Mouse (Mus musculus) liver, embryonic 15.5 days (tissue): ENCODE data around the gene Cytip. TPM values are rescaled to one million over a fixed set of nuclear protein-coding genes. Genes with fewer than 3 reads are reported as not detected.
"Not testable (repeated sequence)": the region's sequence is repeated elsewhere in the genome, so short reads cannot be mapped to it uniquely, and the experiment has no call there.

ENCODE experiments used
- ATAC-seq: fragments of 200-750 bp; cut with Nextera tagmentation; 2 replicates; pipeline ENCODE4 v1.8.0; 2017; ENCODE audit warnings: moderate number of reproducible peaks, mild to moderate bottlenecking, moderate library complexity; ENCODE audit not compliant: insufficient read depth
- H3K27ac ChIP-seq: fragments of 300-500 bp; sonication (generic); replicated peaks from 2 replicates; pipeline ENCODE4 v1.5.1; 2015; ENCODE audit warnings: mild to moderate bottlenecking, inconsistent platforms
- H3K27me3 ChIP-seq: fragments of 300-500 bp; sonication (generic); 2 replicates; pipeline ENCODE4 v1.6.1; 2015; ENCODE audit warnings: mild to moderate bottlenecking, inconsistent platforms
- H3K36me3 ChIP-seq: fragments of 300-500 bp; sonication (generic); replicated peaks from 2 replicates; pipeline ENCODE4 v1.6.1; 2015; ENCODE audit warnings: moderate library complexity, mild to moderate bottlenecking, inconsistent platforms
- H3K4me1 ChIP-seq: fragments of 300-500 bp; sonication (generic); replicated peaks from 2 replicates; pipeline ENCODE4 v1.6.1; 2015; ENCODE audit warnings: inconsistent platforms
- H3K4me2 ChIP-seq: fragments of 300-500 bp; sonication (generic); 2 replicates; pipeline ENCODE4 v1.6.1; 2015; ENCODE audit warnings: moderate library complexity, mild to moderate bottlenecking, inconsistent platforms
- H3K4me3 ChIP-seq: fragments of 300-500 bp; sonication (generic); replicated peaks from 2 replicates; pipeline ENCODE4 v1.5.1; 2015; ENCODE audit warnings: mild to moderate bottlenecking, inconsistent platforms
- H3K9ac ChIP-seq: fragments of 300-500 bp; sonication (generic); 2 replicates; pipeline ENCODE4 v1.6.1; 2015; ENCODE audit warnings: moderate library complexity, mild to moderate bottlenecking, inconsistent platforms
- H3K9me3 ChIP-seq: fragments of 300-500 bp; sonication (generic); replicated peaks from 2 replicates; pipeline ENCODE4 v1.6.1; 2016; ENCODE audit warnings: inconsistent platforms
- WGBS: fragments of 180-500 bp; shearing (Covaris S2); methylation state at CpG from one replicate; pipeline ENCODE4 v1.1.7; 2015; ENCODE audit warnings: mixed read lengths; ENCODE audit not compliant: insufficient replicate concordance; 5-methylcytosine and 5-hydroxymethylcytosine counted together
- polyA plus RNA-seq: library from polyadenylated mRNA; unstranded; fragments of >200 nt; fragmentation: Nextera tagmentation; extraction: Ambion mirVana; gene quantifications from 2 replicates; pipeline ENCODE4 v1.2.1, GENCODE M21; 2015

The Cytip gene
- polyA plus RNA-seq, 1 experiment from 2014 or later = 3.4 TPM

DNA sequence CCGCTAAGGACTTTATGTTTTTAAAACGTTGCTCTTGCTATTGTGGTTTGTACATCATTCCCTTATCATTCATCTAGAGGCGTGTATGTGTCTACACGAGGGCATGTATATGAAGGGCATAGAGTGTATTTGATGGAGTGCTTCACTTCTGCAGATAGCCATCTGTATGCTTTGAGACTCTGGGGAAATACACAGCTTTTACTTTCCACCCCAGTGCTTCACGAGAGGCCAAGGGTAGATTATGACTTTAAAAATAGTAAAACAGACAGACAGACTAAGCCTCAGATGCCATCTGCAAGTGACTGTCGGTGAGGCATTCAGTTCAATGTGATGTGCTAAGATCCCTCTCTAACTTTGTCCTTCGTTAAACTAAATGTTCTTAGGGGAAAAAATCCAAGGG is 41.6 kb downstream of the Cytip start:
- Histone ChIP-seq H3K36me3 (no peaks in the 10 kb centered on the region), H3K4me1 (0 out of 2 replicates have a peak, but pooled peaks cover 9% of the 10 kb centered on the region), H3K4me3 (no peak overlapping the region), H3K9me3 (no peaks in the 10 kb centered on the region), H3K27me3 (no peaks in the 10 kb centered on the region), H3K9ac (no peak overlapping the region), H3K4me2 (no peak overlapping the region), H3K27ac (no peak overlapping the region)
- ATAC-seq = no peak
- 33% methylated on average over 7 of the region's 7 CpGs for WGBS

DNA sequence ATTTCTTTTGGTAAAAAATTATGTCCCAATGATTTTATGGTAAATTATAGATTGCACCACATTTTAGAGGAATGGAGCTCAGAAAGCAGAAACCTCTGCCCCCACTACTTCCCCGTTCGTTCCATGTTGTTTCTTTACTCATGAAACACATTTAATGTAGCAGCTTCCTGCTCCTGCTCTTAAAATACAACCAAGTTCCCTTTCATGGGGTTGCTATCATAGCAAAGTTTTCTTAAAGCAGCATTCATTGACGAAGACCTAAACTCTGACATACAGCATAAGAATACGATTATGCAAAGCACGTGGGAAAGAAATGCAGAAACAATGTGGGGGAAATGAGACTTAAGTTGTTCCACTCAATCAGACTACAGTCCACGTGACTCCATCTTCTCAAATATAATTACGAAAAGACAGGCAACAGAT is 45.3 kb downstream of the Cytip start:
- WGBS = 49% methylated on average over 7 of the region's 7 CpGs
- Histone ChIP-seq H3K4me2 (no peak overlapping the region), H3K27me3 (no peaks in the 10 kb centered on the region), H3K27ac (no peak overlapping the region), H3K4me3 (no peak overlapping the region), H3K9me3 (no peaks in the 10 kb centered on the region), H3K9ac (no peak overlapping the region), H3K36me3 (no peaks in the 10 kb centered on the region), H3K4me1 (no peaks in the 10 kb centered on the region)
- no peak for ATAC-seq

DNA sequence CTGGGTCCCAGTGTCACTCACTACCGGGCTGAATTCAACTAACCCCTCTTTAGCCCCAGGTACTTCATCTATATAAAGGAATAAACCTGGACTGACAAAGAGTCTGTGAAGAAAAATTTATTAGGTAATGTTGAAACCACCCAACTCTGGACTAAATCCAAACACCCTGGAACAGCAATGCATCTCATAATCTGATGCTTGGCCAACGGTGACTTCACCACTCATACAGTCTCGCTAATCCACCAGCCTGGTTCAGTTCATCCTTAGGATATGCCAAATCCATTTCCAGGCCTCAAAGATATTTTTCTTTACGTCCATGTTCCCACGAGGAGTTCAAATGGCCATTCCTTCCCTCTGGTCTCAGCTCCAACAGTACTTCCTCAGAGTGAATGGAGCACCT is 48.8 kb downstream of the Cytip start:
- H3K9me3 ChIP-seq = no peaks in the 10 kb centered on the region
- no peak overlapping the region for H3K4me2 ChIP-seq
- no peak overlapping the region for H3K4me3 ChIP-seq
- H3K27me3 ChIP-seq = no peaks in the 10 kb centered on the region
- no peak for ATAC-seq
- 73% methylated on average over 5 of the region's 5 CpGs for WGBS
- H3K36me3 ChIP-seq = no peaks in the 10 kb centered on the region
- H3K27ac ChIP-seq = no peak overlapping the region
- no peaks in the 10 kb centered on the region for H3K4me1 ChIP-seq
- no peak overlapping the region for H3K9ac ChIP-seq

DNA sequence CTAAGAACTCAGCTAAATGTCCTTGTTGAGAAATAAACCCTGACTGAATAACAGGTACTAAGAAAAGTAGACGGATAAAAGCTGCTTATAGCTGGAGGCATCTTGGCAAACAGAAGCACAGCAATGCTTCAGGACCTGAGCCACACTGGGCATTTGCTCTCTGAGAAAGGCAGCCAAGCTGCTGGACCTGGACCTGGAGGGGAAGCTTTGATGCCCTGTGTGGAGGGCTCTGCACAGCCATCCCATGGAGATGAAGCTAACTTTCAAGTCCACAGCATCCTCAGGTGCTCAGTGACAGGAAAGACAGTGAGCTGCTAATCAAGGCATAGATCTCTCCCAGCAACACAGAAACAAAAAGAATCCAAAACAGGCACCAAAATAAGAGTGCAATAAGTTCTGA is 54.8 kb downstream of the Cytip start:
- no peak overlapping the region for H3K27ac ChIP-seq
- H3K9me3 ChIP-seq = no peaks in the 10 kb centered on the region
- no peak for ATAC-seq
- H3K27me3 ChIP-seq = no peaks in the 10 kb centered on the region
- peaks cover 7% of the 10 kb centered on the region for H3K4me1 ChIP-seq
- WGBS = 42% methylated on average over 1 of the region's 1 CpGs
- no peak overlapping the region for H3K4me3 ChIP-seq
- H3K4me2 ChIP-seq = no peak overlapping the region
- H3K9ac ChIP-seq = no peak overlapping the region
- no peaks in the 10 kb centered on the region for H3K36me3 ChIP-seq

DNA sequence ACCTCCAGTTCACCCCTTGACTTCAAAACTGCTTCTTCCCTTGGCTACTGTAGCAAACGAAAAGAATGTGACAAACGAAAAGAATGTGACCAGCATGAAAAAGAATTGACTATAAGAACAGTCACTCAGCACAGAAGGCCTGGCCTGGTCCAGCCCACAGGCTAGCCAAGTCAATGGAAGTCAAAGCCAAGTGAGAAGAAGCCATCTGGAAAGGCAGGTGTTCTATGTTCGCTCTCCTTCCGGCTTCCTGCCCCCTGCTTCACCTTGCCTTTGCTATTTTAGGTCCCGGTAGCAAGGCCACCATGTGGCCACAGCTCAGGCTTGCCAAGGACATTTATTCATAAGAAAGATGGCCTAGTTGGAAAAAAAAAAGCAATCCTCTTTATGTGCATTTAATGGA is 56.7 kb downstream of the Cytip start:
- Histone ChIP-seq H3K9me3 (no peaks in the 10 kb centered on the region), H3K4me1 (peaks cover 7% of the 10 kb centered on the region), H3K27me3 (no peaks in the 10 kb centered on the region), H3K9ac (no peak overlapping the region), H3K4me2 (no peak overlapping the region), H3K4me3 (no peak overlapping the region), H3K36me3 (no peaks in the 10 kb centered on the region), H3K27ac (no peak overlapping the region)
- 72% methylated on average over 5 of the region's 5 CpGs for WGBS
- ATAC-seq = no peak

DNA sequence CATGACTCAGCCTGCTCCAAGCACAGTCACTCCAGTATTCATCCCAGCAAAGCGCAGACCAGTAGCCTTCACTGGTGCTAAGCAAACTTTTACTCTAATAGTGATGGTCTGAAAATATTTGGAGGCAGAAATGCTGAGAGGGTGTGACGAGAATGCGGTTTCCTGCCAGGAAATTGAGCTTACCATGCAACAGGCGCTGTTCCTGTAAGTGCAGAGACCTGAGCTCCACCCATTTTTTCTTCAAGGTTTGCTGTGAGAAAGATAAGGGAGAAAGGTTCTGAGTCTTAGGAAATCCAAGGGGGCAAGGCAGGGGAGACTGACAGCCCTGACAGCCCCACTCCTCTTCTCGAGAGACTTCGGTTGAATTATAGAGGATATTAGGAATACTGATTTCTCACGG is 57.7 kb downstream of the Cytip start:
- no peaks in the 10 kb centered on the region for H3K9me3 ChIP-seq
- H3K4me1 ChIP-seq = peaks cover 7% of the 10 kb centered on the region
- no peak overlapping the region for H3K4me2 ChIP-seq
- H3K27ac ChIP-seq = no peak overlapping the region
- no peaks in the 10 kb centered on the region for H3K27me3 ChIP-seq
- ATAC-seq = no peak
- no peak overlapping the region for H3K4me3 ChIP-seq
- WGBS = 21% methylated on average over 7 of the region's 7 CpGs
- no peak overlapping the region for H3K9ac ChIP-seq
- H3K36me3 ChIP-seq = no peaks in the 10 kb centered on the region

DNA sequence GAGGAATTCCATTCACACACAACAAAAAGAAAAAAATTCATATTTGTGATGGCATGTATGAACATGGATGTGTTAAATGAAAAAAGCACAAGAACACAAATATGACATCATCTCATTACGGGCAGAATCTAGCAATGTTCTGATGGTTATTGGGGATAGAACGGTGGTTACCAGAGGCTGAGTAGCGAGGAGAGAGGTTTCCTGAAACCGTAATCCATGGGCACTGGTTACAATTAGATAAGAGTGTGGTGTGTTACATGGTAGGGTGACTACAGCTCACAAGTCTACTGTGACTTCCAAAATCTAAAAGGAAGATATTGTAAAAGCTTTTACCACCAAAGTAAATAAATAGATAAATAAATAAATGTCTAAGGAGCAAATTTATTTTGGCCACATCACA is 58.8 kb downstream of the Cytip start:
- H3K36me3 ChIP-seq = no peaks in the 10 kb centered on the region
- H3K27ac ChIP-seq = no peak overlapping the region
- H3K9ac ChIP-seq = no peak overlapping the region
- peaks cover 7% of the 10 kb centered on the region for H3K4me1 ChIP-seq
- H3K27me3 ChIP-seq = no peaks in the 10 kb centered on the region
- no peak overlapping the region for H3K4me3 ChIP-seq
- no peak overlapping the region for H3K4me2 ChIP-seq
- no peak for ATAC-seq
- H3K9me3 ChIP-seq = no peaks in the 10 kb centered on the region
- 24% methylated on average over 4 of the region's 4 CpGs for WGBS

DNA sequence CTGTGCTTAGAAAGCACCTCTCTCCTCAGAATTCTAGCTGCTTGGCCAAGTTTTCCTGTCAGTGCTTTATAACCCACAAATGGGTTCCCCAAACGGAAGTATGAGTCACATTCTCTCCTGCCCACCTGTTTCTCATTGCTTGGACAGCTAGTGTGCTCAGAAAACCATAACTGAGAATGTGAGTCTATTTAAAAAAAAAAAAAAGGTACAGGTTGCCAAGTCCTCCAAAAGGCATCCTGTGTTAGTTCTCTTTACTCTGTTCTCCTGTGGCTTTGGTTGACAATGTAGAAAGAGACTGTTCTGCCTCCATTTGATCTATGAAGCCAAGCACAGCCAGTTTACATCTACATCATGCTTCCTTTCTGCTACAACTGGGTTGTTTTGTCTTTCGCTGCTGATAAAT is 60.3 kb downstream of the Cytip start:
- 38% methylated on average over 2 of the region's 2 CpGs for WGBS
- Histone ChIP-seq H3K4me1 (peaks cover 7% of the 10 kb centered on the region), H3K36me3 (no peaks in the 10 kb centered on the region), H3K4me2 (no peak overlapping the region), H3K27ac (no peak overlapping the region), H3K9ac (no peak overlapping the region), H3K27me3 (no peaks in the 10 kb centered on the region), H3K4me3 (no peak overlapping the region), H3K9me3 (no peaks in the 10 kb centered on the region)
- no peak for ATAC-seq

DNA sequence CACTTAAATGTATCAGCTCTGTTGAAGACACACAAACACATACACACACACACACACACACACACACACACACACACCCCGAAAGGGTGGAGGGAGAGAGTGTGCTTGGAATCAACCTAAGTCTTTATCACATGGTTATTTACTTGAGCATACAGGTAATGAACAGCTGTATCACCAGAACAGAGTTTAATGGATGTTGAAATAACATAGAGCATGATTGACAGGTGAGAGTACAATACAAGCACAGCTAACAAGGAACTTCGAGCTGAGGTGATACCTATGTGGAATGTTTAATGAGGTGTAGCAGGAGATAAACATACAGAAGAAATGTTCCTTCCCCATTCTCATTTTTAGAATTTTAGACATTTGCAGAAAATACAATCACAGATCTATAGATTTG is 62.7 kb downstream of the Cytip start:
- no peaks in the 10 kb centered on the region for H3K9me3 ChIP-seq
- 42% methylated on average over 2 of the region's 2 CpGs for WGBS

DNA sequence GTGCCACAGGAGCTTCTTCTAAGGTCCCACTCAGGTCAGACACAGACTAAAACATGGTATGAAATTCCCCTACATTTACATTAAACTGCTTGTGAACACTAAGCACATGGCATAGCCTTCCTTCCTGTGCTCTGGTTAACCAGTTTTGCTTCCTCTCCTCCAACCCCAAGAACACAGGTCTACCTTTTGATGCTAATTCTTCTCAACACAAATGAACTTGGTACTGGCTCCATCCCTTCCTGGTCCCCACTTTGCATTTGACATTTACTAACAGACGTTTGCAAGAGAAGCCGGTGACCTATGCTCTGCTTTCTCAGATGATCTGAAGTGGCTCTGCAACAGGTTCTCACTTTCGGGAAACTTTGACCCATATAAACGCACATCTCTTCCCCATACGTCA is 65.4 kb downstream of the Cytip start:
- Histone ChIP-seq H3K4me3 (no peak overlapping the region), H3K27me3 (no peaks in the 10 kb centered on the region), H3K9ac (no peak overlapping the region), H3K9me3 (no peaks in the 10 kb centered on the region), H3K27ac (no peak overlapping the region), H3K36me3 (no peaks in the 10 kb centered on the region), H3K4me1 (no peaks in the 10 kb centered on the region), H3K4me2 (no peak overlapping the region)
- 60% methylated on average over 5 of the region's 5 CpGs for WGBS
- no peak for ATAC-seq

More for the DNA sequence above, 62.7 kb downstream of the Cytip start:
- H3K9ac ChIP-seq = no peak overlapping the region
- H3K4me2 ChIP-seq = no peak overlapping the region
- H3K36me3 ChIP-seq = no peaks in the 10 kb centered on the region
- no peak for ATAC-seq
- no peak overlapping the region for H3K4me3 ChIP-seq
- H3K27ac ChIP-seq = no peak overlapping the region
- no peaks in the 10 kb centered on the region for H3K27me3 ChIP-seq
- peaks cover 5% of the 10 kb centered on the region for H3K4me1 ChIP-seq

DNA sequence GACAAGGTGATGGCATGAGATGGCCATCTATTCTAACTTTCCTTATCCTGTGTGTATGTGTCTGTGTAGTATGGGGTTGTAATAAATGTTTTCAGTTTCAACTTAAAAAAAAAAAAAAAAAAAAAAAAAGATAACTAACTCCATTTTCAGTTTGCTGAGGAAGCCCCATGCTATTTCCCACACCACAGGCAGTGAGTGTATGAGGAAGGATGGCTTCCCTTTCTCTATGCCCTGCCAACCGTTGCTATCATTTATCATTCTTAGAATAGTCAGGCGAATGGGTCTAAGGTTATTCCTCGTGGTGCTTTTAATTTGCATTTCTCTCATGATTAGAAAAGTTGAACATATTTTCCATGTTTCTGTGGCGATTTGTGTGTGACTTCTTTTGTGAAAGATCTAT is 84.2 kb downstream of the Cytip start:
- H3K4me2 ChIP-seq = no peak overlapping the region
- no peaks in the 10 kb centered on the region for H3K27me3 ChIP-seq
- 25% methylated on average over 4 of the region's 4 CpGs for WGBS
- ATAC-seq = no peak
- H3K27ac ChIP-seq = no peak overlapping the region
- H3K9ac ChIP-seq = no peak overlapping the region
- no peaks in the 10 kb centered on the region for H3K4me1 ChIP-seq
- H3K4me3 ChIP-seq = no peak overlapping the region
- H3K36me3 ChIP-seq = no peaks in the 10 kb centered on the region
- no peaks in the 10 kb centered on the region for H3K9me3 ChIP-seq

DNA sequence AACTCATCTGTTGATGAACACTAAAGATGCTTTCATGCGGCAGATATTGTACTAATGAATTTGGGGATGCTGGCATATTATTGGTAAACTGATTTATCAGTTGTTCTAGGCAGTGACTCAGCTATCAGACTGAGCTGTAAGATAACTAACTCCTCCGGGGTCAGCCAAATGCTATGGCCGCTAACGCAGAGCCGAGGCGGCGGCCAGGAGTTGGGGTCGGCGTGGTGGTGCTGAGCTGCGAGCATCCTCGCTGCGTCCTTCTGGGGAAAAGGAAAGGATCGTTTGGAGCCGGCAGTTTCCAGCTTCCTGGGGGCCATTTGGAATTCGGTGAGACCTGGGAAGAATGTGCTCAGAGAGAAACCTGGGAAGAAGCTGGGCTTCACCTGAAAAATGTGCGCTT is 87.4 kb downstream of the Cytip start:
- H3K4me1 ChIP-seq, H3K9ac ChIP-seq, ATAC-seq, H3K27me3 ChIP-seq, H3K27ac ChIP-seq, H3K4me2 ChIP-seq, H3K9me3 ChIP-seq, H3K36me3 ChIP-seq, H3K4me3 ChIP-seq: not testable (repeated sequence)
- 85% methylated on average over 16 of the region's 16 CpGs for WGBS
